Comparison of ENCODE assay signal across 16 mouse cellular contexts in genomic region chr8:28593238-28593637, GRCm38 (mm10).
DNase-seq lines count a peak whose midpoint lies in the region; ATAC-seq and TF ChIP-seq lines count a peak whose summit lies in the region.
"Had no signal": no experiment of that assay in that cellular context is flagged by ENCODE, and none has a peak within 500 bp of the region (broad histone marks: within the 10 kb centered on the region; RNA-seq: fewer than 3 reads in every experiment).

No protein-coding gene starts in this region.

- no peak for ATAC-seq in limb, embryonic 14.5 days (ENCODE audit: low FRiP score, low read depth)
- no peak for ATAC-seq in hindbrain, embryonic 12.5 days (ENCODE audit: low FRiP score)
- ATAC-seq: forebrain, postnatal 0 days; midbrain, embryonic 13.5 days had no signal

- H3K4me1 ChIP-seq in limb, embryonic 14.5 days (ENCODE audit: control insufficient read depth, insufficient read depth, low read length): no peaks in the 10 kb centered on the region
- H3K4me1 ChIP-seq in limb, embryonic 10.5 days: peaks cover 10% of the 10 kb centered on the region
- H3K4me1 ChIP-seq in hindbrain, embryonic 12.5 days: no peaks in the 10 kb centered on the region
- H3K4me1 ChIP-seq: midbrain, embryonic 13.5 days had no signal

- 85% methylated on average over 3 of the region's 3 CpGs for WGBS in limb, embryonic 14.5 days
- WGBS in limb, embryonic 10.5 days: 90% methylated on average over 3 of the region's 3 CpGs
- 83% methylated on average over 3 of the region's 3 CpGs for WGBS in hindbrain, embryonic 12.5 days

- intact Hi-C loops in heart, postnatal 25 days (cut with DNase I): no loop called here
- intact Hi-C loops in heart, postnatal 14 days (cut with DNase I): loop anchor here (10.0 kb wide), 1 partner anchor 162 kb away; no protein-coding TSS in a partner anchor

- no peak overlapping the region for H3K4me2 ChIP-seq in limb, embryonic 14.5 days (replicated peaks; ENCODE audit: low read depth, low read length, severe bottlenecking)
- no peak overlapping the region for H3K4me2 ChIP-seq in hindbrain, embryonic 12.5 days (replicated peaks)
- H3K4me2 ChIP-seq: midbrain, embryonic 13.5 days had no signal

- H3K4me3 ChIP-seq in limb, embryonic 14.5 days (replicated peaks; ENCODE audit: low read length): no peak overlapping the region
- H3K4me3 ChIP-seq in limb, embryonic 10.5 days: no peak overlapping the region
- no peak overlapping the region for H3K4me3 ChIP-seq in hindbrain, embryonic 12.5 days
- H3K4me3 ChIP-seq: gastrocnemius, adult 2 months; midbrain, embryonic 13.5 days; myocyte had no signal

- H3K27me3 ChIP-seq in limb, embryonic 14.5 days (ENCODE audit: control insufficient read depth, insufficient read depth, low read length): no peaks in the 10 kb centered on the region
- H3K27me3 ChIP-seq in limb, embryonic 10.5 days (ENCODE audit: low read depth, poor library complexity, severe bottlenecking): no peaks in the 10 kb centered on the region
- no peaks in the 10 kb centered on the region for H3K27me3 ChIP-seq in hindbrain, embryonic 12.5 days
- H3K27me3 ChIP-seq: CH12.LX; midbrain, embryonic 13.5 days had no signal

- H3K36me3 ChIP-seq in limb, embryonic 14.5 days (ENCODE audit: control insufficient read depth, insufficient read depth, low read length): no peaks in the 10 kb centered on the region
- H3K36me3 ChIP-seq in limb, embryonic 10.5 days: no peaks in the 10 kb centered on the region
- no peaks in the 10 kb centered on the region for H3K36me3 ChIP-seq in hindbrain, embryonic 12.5 days
- H3K36me3 ChIP-seq: midbrain, embryonic 13.5 days had no signal

- no peak overlapping the region for H3K27ac ChIP-seq in limb, embryonic 14.5 days (replicated peaks; ENCODE audit: low read depth, low read length)
- H3K27ac ChIP-seq in limb, embryonic 10.5 days: no peak overlapping the region
- H3K27ac ChIP-seq in hindbrain, embryonic 12.5 days: no peak overlapping the region
- H3K27ac ChIP-seq: gastrocnemius, adult 2 months; midbrain, embryonic 13.5 days had no signal

- no peaks in the 10 kb centered on the region for H3K9me3 ChIP-seq in limb, embryonic 14.5 days (ENCODE audit: control insufficient read depth, low read length)
- H3K9me3 ChIP-seq in limb, embryonic 10.5 days (replicated peaks): no peaks in the 10 kb centered on the region
- H3K9me3 ChIP-seq in hindbrain, embryonic 12.5 days (replicated peaks): no peaks in the 10 kb centered on the region
- H3K9me3 ChIP-seq: midbrain, embryonic 13.5 days had no signal

- no peak for TF ChIP-seq POLR2A in limb, embryonic 14.5 days (IDR thresholded peaks at IDR 0.05; ENCODE audit: borderline replicate concordance, extremely low read depth, insufficient read depth, insufficient read length)

- DNase-seq in heart, adult 18-20 months: peak; percentile 26 to 42
- no peak for DNase-seq in heart, postnatal 25 days (ENCODE audit: low spot score)
- peak; percentile 21 for DNase-seq in limb, embryonic 14.5 days (ENCODE audit: low spot score)
- no peak for DNase-seq in limb, embryonic 10.5 days (ENCODE audit: low spot score)
- peak; percentile 62 for DNase-seq in Muller cell, postnatal 12 days (ENCODE audit: inconsistent ontology term)
- DNase-seq in heart, postnatal 14 days: peak; percentile 15 to 64
- no peak for DNase-seq in spleen, postnatal 36 days (ENCODE audit: low spot score in 2 of 2)
- DNase-seq: cerebellum, postnatal 25 days; forebrain, postnatal 0 days; gastrocnemius, adult 2 months; retina, postnatal 1 day; thymus, postnatal 4 days had no signal

- no peak overlapping the region for H3K9ac ChIP-seq in limb, embryonic 14.5 days (ENCODE audit: low read depth, low read length, severe bottlenecking)
- no peak overlapping the region for H3K9ac ChIP-seq in hindbrain, embryonic 12.5 days
- H3K9ac ChIP-seq: forebrain, postnatal 0 days; midbrain, embryonic 13.5 days had no signal

Comparison
In these comparisons a context has a peak if more than half of its experiments do, and no peak if none do; other contexts are left out.
1. DNase-seq: peak in heart, adult 18-20 months (2 of 2), limb, embryonic 14.5 days (single experiment), Muller cell, postnatal 12 days (single experiment) and heart, postnatal 14 days (2 of 2); none in heart, postnatal 25 days (single experiment), limb, embryonic 10.5 days (single experiment) and spleen, postnatal 36 days (0 of 2).